Mouse (Mus musculus) G1E-ER4 (cell line): ENCODE measurements around the gene Gm12166. TPM values are rescaled to one million over a fixed set of nuclear protein-coding genes. Genes with fewer than 3 reads are reported as not detected.

Experiments
- GATA1 ChIP-seq: IDR thresholded peaks from one replicate; pipeline ENCODE4 v1.8.0; 2012; ENCODE audit warnings: low read length, inconsistent platforms
- polyA plus RNA-seq: library from polyadenylated mRNA; stranded (reverse); fragments of >175 nt; gene quantifications from 2 replicates; pipeline ENCODE4 v1.2.3, GENCODE M21; 2012

Gm12166 gene
- polyA plus RNA-seq, 1 experiment, result 0.24 TPM

GRCm38 (mm10) chr11:46077732-46078375 is 25.7 kb upstream of the Gm12166 start:
- TF ChIP-seq GATA1, result no peak

DNA sequence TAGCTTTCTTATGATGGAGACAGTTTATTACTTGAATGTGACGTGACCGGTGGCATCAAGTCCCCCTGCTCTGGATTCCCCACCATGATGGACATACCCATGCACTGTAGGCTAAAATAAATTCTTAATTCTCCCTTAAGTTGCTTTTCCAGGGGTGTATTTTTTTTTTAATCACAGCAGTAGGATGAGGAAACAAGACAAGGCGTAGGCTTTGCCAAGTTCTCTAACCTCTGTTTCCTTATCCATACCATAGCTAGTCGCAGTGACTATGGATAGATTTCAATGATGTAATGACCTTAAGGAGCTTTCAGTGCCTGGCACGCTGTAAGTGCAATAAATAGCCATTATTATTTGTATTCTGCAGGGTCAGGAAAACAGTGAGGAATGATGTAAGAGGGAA is 25.2 kb upstream of the Gm12166 start:
- TF ChIP-seq GATA1, result no peak

DNA sequence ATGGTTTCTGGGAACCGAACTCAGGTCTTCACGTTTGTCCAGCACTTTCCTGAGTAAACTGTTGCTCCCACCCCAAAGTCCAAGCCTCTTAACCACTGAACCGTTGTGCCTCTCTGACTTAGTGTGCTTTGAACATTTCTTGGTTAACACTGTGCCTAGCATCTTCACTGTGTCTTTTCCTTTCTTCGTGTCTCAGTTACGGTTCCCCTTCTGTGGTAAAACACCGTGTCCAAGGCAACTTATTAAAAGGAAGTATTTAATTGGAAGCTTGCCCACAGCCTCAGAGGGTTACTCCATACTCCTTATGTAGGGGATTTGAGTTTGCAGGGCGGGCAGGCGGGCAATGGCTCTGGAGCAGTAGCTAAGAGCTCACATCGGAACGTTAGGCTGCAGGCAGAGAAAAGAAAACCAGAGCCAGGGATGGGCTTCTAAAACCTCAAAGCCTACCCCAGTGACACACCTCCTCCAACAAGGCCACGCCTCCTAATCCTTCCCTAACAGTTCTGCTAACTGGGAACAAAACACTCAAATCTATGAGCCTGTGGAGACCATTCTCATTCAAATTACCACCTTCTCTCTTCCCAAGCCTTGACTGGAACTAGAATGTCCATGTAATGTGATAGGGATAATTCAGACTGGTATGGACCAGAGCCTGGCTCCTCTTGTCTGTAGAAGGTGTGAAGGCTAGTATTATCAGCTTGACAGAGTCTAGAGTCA is 24.5 kb upstream of the Gm12166 start:
- no peak for TF ChIP-seq GATA1

DNA sequence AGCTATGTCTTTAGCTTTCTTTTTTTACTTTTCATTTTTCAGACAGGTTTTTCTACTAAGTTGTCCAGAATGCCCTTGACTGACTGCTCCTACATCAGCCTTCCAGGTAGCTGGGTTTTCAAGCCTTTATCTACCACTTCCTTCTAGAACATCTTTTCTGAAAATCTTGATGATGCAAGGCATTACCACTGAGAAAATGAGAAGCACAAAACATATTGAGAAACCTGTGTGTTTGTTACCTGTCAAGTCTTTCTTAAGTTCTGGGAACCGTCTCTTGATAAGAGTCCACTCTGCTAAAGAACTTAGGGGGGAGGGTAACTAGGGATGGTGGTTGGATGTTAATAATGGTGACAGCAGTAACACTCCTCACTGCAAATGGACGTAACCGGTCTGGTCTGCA is 23.4 kb upstream of the Gm12166 start:
- no peak for TF ChIP-seq GATA1

DNA sequence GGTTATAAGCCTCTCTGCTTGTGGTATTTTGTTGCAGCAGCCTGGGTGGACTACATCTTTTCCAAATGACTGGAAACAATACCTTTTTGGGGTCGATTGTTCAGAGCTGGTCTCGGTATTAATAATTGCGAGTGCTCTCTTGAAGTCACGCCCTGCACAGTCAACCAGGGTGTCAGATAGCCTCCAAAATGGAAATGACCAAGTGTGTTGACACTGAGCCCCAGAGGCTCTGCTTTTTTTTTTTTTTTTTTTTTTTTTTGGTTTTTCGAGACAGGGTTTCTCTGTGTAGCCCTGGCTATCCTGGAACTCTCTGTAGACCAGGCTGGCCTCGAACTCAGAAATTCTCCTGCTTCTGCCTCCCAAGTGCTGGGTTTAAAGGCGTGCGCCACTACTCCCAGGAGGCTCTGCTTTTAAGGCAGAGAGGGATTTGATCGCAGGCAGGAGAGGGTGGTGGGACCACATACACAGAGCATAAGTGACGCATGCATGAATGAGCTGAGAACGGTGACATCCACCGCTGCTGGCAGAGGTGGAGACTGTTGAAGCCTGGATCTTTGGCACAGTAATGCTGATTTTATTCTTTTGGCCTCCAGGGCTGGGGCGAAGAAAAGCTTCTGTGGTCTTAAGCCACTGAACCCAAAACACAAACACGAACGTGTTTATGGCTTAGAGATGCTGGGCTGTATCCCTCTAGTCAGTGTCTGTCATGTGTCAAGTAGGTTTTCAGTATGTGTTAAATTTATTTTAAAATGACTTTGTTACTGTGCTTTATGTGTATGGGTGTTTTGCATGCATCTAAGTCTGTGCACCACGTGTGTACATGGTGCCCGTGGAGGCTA is 21.9 kb upstream of the Gm12166 start:
- TF ChIP-seq GATA1, result no peak

DNA sequence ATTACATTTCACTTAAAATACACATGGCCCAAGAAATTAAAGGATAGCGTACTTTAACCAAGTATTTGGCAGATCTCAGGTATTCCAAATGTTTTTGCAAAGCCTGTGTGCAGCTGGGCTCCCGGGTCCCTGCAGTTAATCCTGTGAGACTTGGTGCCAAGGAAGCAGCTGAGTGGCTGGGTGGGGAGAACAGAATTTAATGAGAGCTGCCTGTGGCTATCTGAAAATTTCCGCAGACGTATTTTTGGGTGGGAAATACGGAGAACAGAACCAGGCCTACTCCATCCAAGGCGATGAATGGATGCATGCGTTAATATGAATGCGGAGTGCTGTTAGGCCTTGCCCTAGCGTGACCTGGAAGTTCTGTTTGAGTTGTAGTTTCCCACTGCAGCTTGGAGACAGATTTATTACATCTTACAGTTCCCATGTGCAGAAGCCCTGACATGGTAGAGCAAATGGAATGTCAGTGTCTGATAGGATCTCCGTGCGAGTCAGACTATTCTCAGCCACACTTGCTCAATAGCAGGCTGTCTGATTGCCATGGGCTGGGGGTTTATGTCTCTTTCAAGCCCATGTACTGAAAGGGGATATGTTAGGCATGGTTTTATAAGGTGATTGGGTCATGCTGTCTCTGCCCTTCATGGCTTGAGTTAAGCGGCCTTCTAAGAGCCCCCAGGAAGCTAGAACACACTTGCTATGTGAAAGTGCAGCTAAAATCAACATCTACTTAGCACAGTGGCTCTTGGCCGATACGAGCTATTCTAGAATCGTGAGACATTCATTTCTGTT is 21.1 kb upstream of the Gm12166 start:
- TF ChIP-seq GATA1, result no peak

DNA sequence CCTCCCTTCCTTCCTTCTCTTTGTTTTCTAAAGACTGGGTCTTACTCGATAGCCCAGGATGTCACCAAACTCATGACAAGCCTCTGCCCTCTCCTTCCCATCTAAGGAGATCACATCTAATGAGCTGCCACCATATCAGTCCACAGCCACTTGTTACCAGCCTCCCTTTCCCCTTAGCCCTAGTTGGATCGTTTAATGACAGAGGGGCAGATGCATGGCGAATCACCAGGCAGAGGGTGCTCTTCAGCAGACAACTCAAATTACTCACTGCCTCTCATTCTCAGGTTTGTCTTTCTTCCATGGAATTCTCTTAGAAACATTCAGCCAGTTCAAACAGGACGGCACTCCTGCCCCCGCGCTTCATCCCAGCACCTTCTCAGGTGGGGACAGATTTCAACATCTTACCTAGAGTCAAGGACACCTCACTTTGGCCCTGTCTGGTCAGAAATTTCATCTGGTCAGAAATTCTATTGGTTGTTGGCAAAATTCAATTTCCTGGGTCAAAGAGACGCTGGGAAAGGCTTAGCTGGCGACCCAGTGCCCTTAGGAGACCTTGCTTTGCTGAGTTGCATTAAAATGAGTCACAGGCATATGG is 20.4 kb upstream of the Gm12166 start:
- TF ChIP-seq GATA1, result no peak

DNA sequence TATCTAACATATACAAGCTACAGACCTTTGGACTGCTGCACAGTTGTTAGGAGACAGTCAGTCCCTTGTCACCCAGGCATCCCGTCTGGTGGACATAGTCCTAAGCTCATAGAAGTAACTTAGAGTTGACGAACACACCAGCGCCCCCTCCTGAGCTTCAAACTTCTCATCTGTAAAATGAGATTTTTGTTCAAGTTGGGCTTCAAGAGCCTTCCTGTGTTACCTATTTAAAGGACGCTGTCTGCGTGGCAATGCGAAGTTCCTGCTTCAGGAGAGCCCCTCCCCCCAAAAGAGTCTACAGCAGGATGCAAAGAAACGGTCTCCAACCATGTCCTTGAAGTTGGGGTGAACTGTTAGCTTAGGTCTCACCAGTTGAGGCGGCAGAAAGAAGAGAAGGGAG is 18.7 kb upstream of the Gm12166 start:
- TF ChIP-seq GATA1, result no peak

- TF ChIP-seq GATA1, result no peak
These were observed 18.0 kb upstream of the Gm12166 start for GRCm38 (mm10) chr11:46070161-46070560.

GRCm38 (mm10) chr11:46069408-46070003 is 17.4 kb upstream of the Gm12166 start:
- no peak for TF ChIP-seq GATA1

GRCm38 (mm10) chr11:46068756-46069407 is 16.8 kb upstream of the Gm12166 start:
- TF ChIP-seq GATA1, result no peak

DNA sequence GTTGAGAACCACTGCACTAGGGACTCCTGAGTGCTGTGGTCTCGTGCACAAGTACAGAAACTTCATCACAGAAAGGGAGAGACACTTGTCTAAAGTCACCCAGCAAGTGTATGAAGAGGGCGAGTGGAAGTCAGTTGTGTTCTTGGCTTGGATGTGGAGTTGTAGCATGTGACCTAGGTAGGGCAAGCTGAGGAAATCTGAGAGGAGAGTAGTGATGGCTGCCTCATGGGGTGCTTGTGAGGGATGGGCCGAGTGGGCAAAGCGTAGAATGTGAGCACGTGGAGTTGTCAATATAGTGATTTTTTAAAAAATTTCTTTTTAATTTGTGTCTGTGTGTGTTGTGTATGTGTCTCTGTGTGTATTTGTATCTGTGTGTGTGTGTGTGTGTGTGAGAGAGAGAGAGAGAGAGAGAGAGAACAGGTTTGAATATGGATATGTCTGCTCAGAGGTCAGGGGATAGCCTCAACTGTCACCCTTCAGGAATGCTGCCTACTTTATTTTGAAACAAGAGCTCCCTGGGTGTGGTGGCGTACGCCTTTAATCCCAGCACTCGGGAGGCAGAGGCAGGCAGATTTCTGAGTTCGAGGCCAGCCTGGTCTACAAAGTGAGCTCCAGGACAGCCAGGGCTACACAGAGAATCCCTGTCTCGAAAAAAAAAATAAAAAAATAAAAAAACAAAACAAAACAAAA is 15.4 kb upstream of the Gm12166 start:
- no peak for TF ChIP-seq GATA1

- TF ChIP-seq GATA1, result no peak
These were observed 13.3 kb upstream of the Gm12166 start for GRCm38 (mm10) chr11:46065201-46066011.
